In the genomic region with DNA sequence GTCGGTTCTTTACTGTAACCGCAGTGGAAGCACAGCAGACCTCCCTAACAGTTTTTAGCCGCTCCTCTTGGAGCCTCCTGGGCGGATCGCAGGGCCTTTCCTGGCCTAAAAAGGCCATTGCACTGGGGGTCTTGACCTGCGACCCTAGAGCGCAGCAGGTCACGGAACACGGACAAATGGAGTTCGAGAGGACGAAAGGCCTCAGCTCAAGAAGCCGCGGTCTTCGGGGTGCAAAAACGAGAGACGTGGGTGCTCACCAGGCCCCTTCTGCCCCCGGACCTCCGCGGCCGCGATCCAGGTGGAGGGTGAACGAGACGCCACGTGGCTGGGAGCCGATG, we compare ENCODE assay signal across 7 mouse cellular contexts. TPM values are rescaled to one million over a fixed set of nuclear protein-coding genes. Genes with fewer than 3 reads are reported as not detected.
DNase-seq lines count a peak whose midpoint lies in the region; ATAC-seq lines count a peak whose summit lies in the region.

No protein-coding gene starts in this region.

- peak overlapping the region; percentile 74 for H3K4me3 ChIP-seq in lung, embryonic 16.5 days (ENCODE audit: low read length)
- peak overlapping the region; percentile 57 for H3K4me3 ChIP-seq in forebrain, embryonic 13.5 days
- H3K4me3 ChIP-seq in limb, embryonic 15.5 days = peak overlapping the region; percentile 58
- H3K4me3 ChIP-seq in stomach, embryonic 16.5 days (replicated peaks; ENCODE audit: low read length) = peak overlapping the region; percentile 66

- H3K9me3 ChIP-seq in lung, embryonic 16.5 days (ENCODE audit: control insufficient read depth, low read length) = no peaks in the 10 kb centered on the region
- no peaks in the 10 kb centered on the region for H3K9me3 ChIP-seq in forebrain, embryonic 13.5 days (replicated peaks)
- no peaks in the 10 kb centered on the region for H3K9me3 ChIP-seq in limb, embryonic 15.5 days
- H3K9me3 ChIP-seq in stomach, embryonic 16.5 days (replicated peaks; ENCODE audit: control insufficient read depth, low read length) = no peaks in the 10 kb centered on the region

- H3K36me3 ChIP-seq in lung, embryonic 16.5 days (ENCODE audit: control insufficient read depth, insufficient read depth, low read length) = no peaks in the 10 kb centered on the region
- no peaks in the 10 kb centered on the region for H3K36me3 ChIP-seq in forebrain, embryonic 13.5 days (ENCODE audit: poor library complexity, severe bottlenecking)
- no peaks in the 10 kb centered on the region for H3K36me3 ChIP-seq in limb, embryonic 15.5 days
- no peaks in the 10 kb centered on the region for H3K36me3 ChIP-seq in stomach, embryonic 16.5 days (ENCODE audit: control insufficient read depth, insufficient read depth, low read length)

- peaks cover 36% of the 10 kb centered on the region for H3K4me1 ChIP-seq in lung, embryonic 16.5 days (replicated peaks; ENCODE audit: control insufficient read depth, insufficient read depth, low read length)
- peaks cover 35% of the 10 kb centered on the region for H3K4me1 ChIP-seq in forebrain, embryonic 13.5 days
- peaks cover 25% of the 10 kb centered on the region for H3K4me1 ChIP-seq in limb, embryonic 15.5 days
- H3K4me1 ChIP-seq in stomach, embryonic 16.5 days (ENCODE audit: control insufficient read depth, insufficient read depth, low read length) = peaks cover 16% of the 10 kb centered on the region; the same call in 1 of the 2 replicates

- 2% methylated on average over 22 of the region's 25 CpGs for WGBS in lung, embryonic 16.5 days
- WGBS in forebrain, embryonic 13.5 days = under 1% methylated on average over 23 of the region's 25 CpGs
- WGBS in limb, embryonic 15.5 days = 2% methylated on average over 25 of the region's 25 CpGs
- WGBS in stomach, embryonic 16.5 days = 1% methylated on average over 25 of the region's 25 CpGs

- no peak for DNase-seq in lung, adult 18-20 months
- DNase-seq in right cerebral cortex, postnatal 10 days (ENCODE audit: low spot score in 2 of 2) = no peak
- no peak for DNase-seq in frontal cortex, postnatal 10 days (ENCODE audit: low spot score in 2 of 2)

- peaks cover 10% of the 10 kb centered on the region for H3K27me3 ChIP-seq in lung, embryonic 16.5 days (ENCODE audit: control insufficient read depth, insufficient read depth, low read depth, low read length)
- H3K27me3 ChIP-seq in forebrain, embryonic 13.5 days = peaks cover 72% of the 10 kb centered on the region
- peaks cover 56% of the 10 kb centered on the region for H3K27me3 ChIP-seq in limb, embryonic 15.5 days
- peaks cover 26% of the 10 kb centered on the region for H3K27me3 ChIP-seq in stomach, embryonic 16.5 days (ENCODE audit: control insufficient read depth, insufficient read depth, low read length)

- no peak overlapping the region for H3K27ac ChIP-seq in lung, embryonic 16.5 days (ENCODE audit: low read length)
- no peak overlapping the region for H3K27ac ChIP-seq in forebrain, embryonic 13.5 days
- peak overlapping the region; percentile 84 for H3K27ac ChIP-seq in limb, embryonic 15.5 days
- H3K27ac ChIP-seq in stomach, embryonic 16.5 days (ENCODE audit: low read length) = peak overlapping the region; percentile 94

- peak overlapping the region; percentile 97 for H3K4me2 ChIP-seq in lung, embryonic 16.5 days (ENCODE audit: low read depth, low read length)
- peak overlapping the region; percentile 98 for H3K4me2 ChIP-seq in forebrain, embryonic 13.5 days
- peak overlapping the region; percentile 97 for H3K4me2 ChIP-seq in limb, embryonic 15.5 days
- peak overlapping the region; percentile 77 for H3K4me2 ChIP-seq in stomach, embryonic 16.5 days (ENCODE audit: low read depth, low read length)

- peak overlapping the region; percentile 79 for H3K9ac ChIP-seq in lung, embryonic 16.5 days (ENCODE audit: low read length)
- H3K9ac ChIP-seq in forebrain, embryonic 13.5 days = peak overlapping the region; percentile 65
- H3K9ac ChIP-seq in limb, embryonic 15.5 days = peak overlapping the region; percentile 44
- peak overlapping the region; percentile 83 for H3K9ac ChIP-seq in stomach, embryonic 16.5 days (ENCODE audit: low read length)

- no peak for ATAC-seq in lung, embryonic 16.5 days (ENCODE audit: low read depth)
- ATAC-seq in forebrain, embryonic 13.5 days = no peak
- no peak for ATAC-seq in limb, embryonic 15.5 days (ENCODE audit: insufficient number of reproducible peaks, low FRiP score, low TSS enrichment, low read depth)
- no peak for ATAC-seq in stomach, embryonic 16.5 days (ENCODE audit: insufficient read depth, low FRiP score)

RNA-seq across cellular contexts. Expression of a gene that starts 1.4 kb away (rescaled TPM):
- polyA plus RNA-seq in lung, embryonic 16.5 days (2015; fragmentation: Nextera tagmentation; extraction: Ambion mirVana) = 7.5 and 9.4 TPM in 2 replicates
- polyA plus RNA-seq in forebrain, embryonic 13.5 days (2015; fragmentation: Nextera tagmentation; extraction: Ambion mirVana) = 0.24 and 0.35 TPM in 2 replicates
- polyA plus RNA-seq in limb, embryonic 15.5 days (2015; fragmentation: Nextera tagmentation; extraction: Ambion mirVana) = 13.6 and 16.5 TPM in 2 replicates
- 2.6 and 2.8 TPM in 2 replicates for polyA plus RNA-seq in stomach, embryonic 16.5 days (2015; fragmentation: Nextera tagmentation; extraction: Ambion mirVana)

Comparison
In these comparisons a context has a peak if more than half of its experiments do, and no peak if none do; other contexts are left out.
1. H3K27ac ChIP-seq: peak in limb, embryonic 15.5 days (single experiment) and stomach, embryonic 16.5 days (single experiment); none in lung, embryonic 16.5 days (single experiment) and forebrain, embryonic 13.5 days (single experiment).
2. Peak in every context shown above with its lines, with median percentiles within 50 percentile points of each other: H3K4me2 ChIP-seq, H3K4me3 ChIP-seq and H3K9ac ChIP-seq.